Mouse (Mus musculus): ENCODE results near the gene Fam53a. TPM values are rescaled to one million over a fixed set of nuclear protein-coding genes. Genes with fewer than 3 reads are reported as not detected.

Gene Fam53a
- total and polyA plus RNA-seq, 3 experiments, result 43.6 to 62.8 TPM; not detected in 1

- DNase-seq (ENCODE audit: low read depth, low spot score), result peak; percentile 90
Observed at GRCm38 (mm10) chr5:33628820-33629300, 575 bp downstream of the Fam53a start.

GRCm38 (mm10) chr5:33627968-33628367, 1.5 kb downstream of the Fam53a start:
- H3K79me2 ChIP-seq (ENCODE audit: control insufficient read depth, insufficient read depth, low read length, poor library complexity), result peaks cover 30% of the 10 kb centered on the region
- peaks cover 10 to 17% of the 10 kb centered on the region in 2 experiments for H3K4me1 ChIP-seq (ENCODE audit: control insufficient read depth in 1 of 2, insufficient read depth in 2 of 2, low read length in 2 of 2)
- H3K9ac ChIP-seq (ENCODE audit: control insufficient read depth, low read depth, low read length, poor library complexity, severe bottlenecking), result peak overlapping the region; percentile 93
- H3K27me3 ChIP-seq (ENCODE audit: control insufficient read depth in 1 of 2, insufficient read depth in 2 of 2, low read length in 2 of 2), result no peaks in the 10 kb centered on the region
- peak; percentile 88 for DNase-seq (ENCODE audit: low read depth, low spot score)
- no peaks in the 10 kb centered on the region for H3K9me3 ChIP-seq (replicated peaks; ENCODE audit: insufficient read depth, low read length)
- peak overlapping the region; percentile 48 for H3K27ac ChIP-seq (ENCODE audit: control insufficient read depth, low read depth, low read length)
- peak overlapping the region; percentile 51 to 93 for H3K4me3 ChIP-seq (ENCODE audit: control insufficient read depth in 1 of 2, insufficient read depth in 1 of 2, low read depth in 2 of 2, low read length in 2 of 2)
- peaks cover 0 to 17% of the 10 kb centered on the region in 2 experiments; a peak in 2 of 4 replicates for H3K36me3 ChIP-seq (ENCODE audit: control insufficient read depth in 1 of 2, insufficient read depth in 2 of 2, low read length in 2 of 2)
- no peak for TF ChIP-seq ZMIZ1 (IDR thresholded peaks at IDR 0.05; ENCODE audit: low read depth, low read length)
- peak; percentile 4 to 5; a peak in 1 of 4 replicates for TF ChIP-seq EP300 (IDR thresholded peaks at IDR 0.05; ENCODE audit: low read depth in 1 of 2, low read length in 2 of 2)
- TF ChIP-seq NRF1 (IDR thresholded peaks at IDR 0.05; ENCODE audit: insufficient read depth, low read depth, low read length, poor library complexity, severe bottlenecking), result no peak
- TF ChIP-seq JUND (IDR thresholded peaks at IDR 0.05; ENCODE audit: low read depth, low read length), result no peak
- TF ChIP-seq NELFE (IDR thresholded peaks at IDR 0.05; ENCODE audit: low read depth, low read length), result no peak
- peak; percentile 95 for TF ChIP-seq USF1 (IDR thresholded peaks at IDR 0.05; ENCODE audit: low read depth, low read length)
- TF ChIP-seq MYB (IDR thresholded peaks at IDR 0.05; ENCODE audit: low read depth, low read length), result no peak
- no peak for TF ChIP-seq BHLHE40 (IDR thresholded peaks at IDR 0.05; ENCODE audit: borderline replicate concordance, low read depth, low read length)
- TF ChIP-seq RAD21 (IDR thresholded peaks at IDR 0.05; ENCODE audit: low read depth, low read length), result no peak
- TF ChIP-seq MXI1 (IDR thresholded peaks at IDR 0.05; ENCODE audit: low read depth, low read length), result peak; percentile 81
- peak; percentile 10; the same call in 1 of the 2 replicates for TF ChIP-seq SIN3A (IDR thresholded peaks at IDR 0.05; ENCODE audit: low read length)
- no peak for TF ChIP-seq ZNF384 (IDR thresholded peaks at IDR 0.05; ENCODE audit: low read depth, low read length)
- TF ChIP-seq ZKSCAN1 (IDR thresholded peaks at IDR 0.05; ENCODE audit: low read depth, low read length), result no peak
- 0 out of 2 replicates have a peak, but pooled peaks have one; percentile 51 for TF ChIP-seq TBP (IDR thresholded peaks at IDR 0.05; ENCODE audit: low read depth, low read length)
- no peak for TF ChIP-seq RCOR1 (IDR thresholded peaks at IDR 0.05; ENCODE audit: low read depth, low read length)
- no peak for TF ChIP-seq POLR2AphosphoS2 (IDR thresholded peaks at IDR 0.05; ENCODE audit: low read length)
- no peak for TF ChIP-seq SMC3 (IDR thresholded peaks at IDR 0.05; ENCODE audit: low read depth, low read length)
- no peak for TF ChIP-seq GATA1 (IDR thresholded peaks at IDR 0.05; ENCODE audit: low read depth, low read length)

More at GRCm38 (mm10) chr5:33628820-33629300, 575 bp downstream of the Fam53a start:
- H3K36me3 ChIP-seq (ENCODE audit: control insufficient read depth in 1 of 2, insufficient read depth in 2 of 2, low read length in 2 of 2), result peaks cover 0 to 17% of the 10 kb centered on the region in 2 experiments; a peak in 2 of 4 replicates
- peak overlapping the region; percentile 93 for H3K9ac ChIP-seq (ENCODE audit: control insufficient read depth, low read depth, low read length, poor library complexity, severe bottlenecking)
- H3K4me3 ChIP-seq (ENCODE audit: control insufficient read depth in 1 of 2, insufficient read depth in 1 of 2, low read depth in 2 of 2, low read length in 2 of 2), result peak overlapping the region; percentile 87 to 93
- peaks cover 25% of the 10 kb centered on the region for H3K79me2 ChIP-seq (ENCODE audit: control insufficient read depth, insufficient read depth, low read length, poor library complexity)
- no peaks in the 10 kb centered on the region for H3K27me3 ChIP-seq (ENCODE audit: control insufficient read depth in 1 of 2, insufficient read depth in 2 of 2, low read length in 2 of 2)
- peak overlapping the region; percentile 93 for H3K27ac ChIP-seq (ENCODE audit: control insufficient read depth, low read depth, low read length)
- no peaks in the 10 kb centered on the region for H3K9me3 ChIP-seq (replicated peaks; ENCODE audit: insufficient read depth, low read length)
- peaks cover 10 to 17% of the 10 kb centered on the region in 2 experiments for H3K4me1 ChIP-seq (ENCODE audit: control insufficient read depth in 1 of 2, insufficient read depth in 2 of 2, low read length in 2 of 2)
- TF ChIP-seq RCOR1 (IDR thresholded peaks at IDR 0.05; ENCODE audit: low read depth, low read length) (peak; percentile 29; the same call in 1 of the 2 replicates), SIN3A (IDR thresholded peaks at IDR 0.05; ENCODE audit: low read length) (peak; percentile 75), KAT2A (conservative IDR thresholded peaks at IDR 0.05; ENCODE audit: low read depth, low read length) (peak; percentile 29; the same call in 1 of the 2 replicates), GABPA (IDR thresholded peaks at IDR 0.05; ENCODE audit: low read depth, low read length) (no peak), EP300 (IDR thresholded peaks at IDR 0.05; ENCODE audit: low read depth in 1 of 2, low read length in 2 of 2) (peak in 1 of 2 experiments; percentile 44; a peak in 1 of 4 replicates), BHLHE40 (IDR thresholded peaks at IDR 0.05; ENCODE audit: borderline replicate concordance, low read depth, low read length) (peak; percentile 26; the same call in 1 of the 2 replicates), MAZ (IDR thresholded peaks at IDR 0.05; ENCODE audit: low read depth, low read length) (peak; percentile 51; the same call in 1 of the 2 replicates), POLR2AphosphoS5 (IDR thresholded peaks at IDR 0.05; ENCODE audit: borderline replicate concordance, low read depth, low read length) (no peak), ZNF384 (IDR thresholded peaks at IDR 0.05; ENCODE audit: low read depth, low read length) (no peak), POLR2AphosphoS2 (IDR thresholded peaks at IDR 0.05; ENCODE audit: low read length) (no peak), MXI1 (IDR thresholded peaks at IDR 0.05; ENCODE audit: low read depth, low read length) (peak; percentile 90; the same call in 1 of the 2 replicates), ZKSCAN1 (IDR thresholded peaks at IDR 0.05; ENCODE audit: low read depth, low read length) (no peak), TAL1 (IDR thresholded peaks at IDR 0.05; ENCODE audit: low read length) (no peak), ELF1 (IDR thresholded peaks at IDR 0.05; ENCODE audit: low read depth, low read length) (peak; percentile 45), ETS1 (IDR thresholded peaks at IDR 0.05; ENCODE audit: low read depth, low read length) (peak; percentile 11; the same call in 1 of the 2 replicates), NELFE (IDR thresholded peaks at IDR 0.05; ENCODE audit: low read depth, low read length) (no peak), CTCF (IDR thresholded peaks at IDR 0.05 in 2 of 3, conservative IDR thresholded peaks at IDR 0.05 in 1 of 3; ENCODE audit: control insufficient read depth in 1 of 3, insufficient read depth in 1 of 3, low read depth in 2 of 3, low read length in 3 of 3, poor library complexity in 1 of 3, severe bottlenecking in 1 of 3) (no peak), MEF2A (IDR thresholded peaks at IDR 0.05; ENCODE audit: extremely low read depth, insufficient replicate concordance, low read depth, low read length, poor library complexity, severe bottlenecking) (no peak), MAX (IDR thresholded peaks at IDR 0.05; ENCODE audit: low read length) (peak; percentile 62; the same call in 1 of the 2 replicates), E2F4 (IDR thresholded peaks at IDR 0.05; ENCODE audit: borderline replicate concordance, low read depth, low read length) (peak; percentile 25; the same call in 1 of the 2 replicates), TBP (IDR thresholded peaks at IDR 0.05; ENCODE audit: low read depth, low read length) (peak; percentile 65), RAD21 (IDR thresholded peaks at IDR 0.05; ENCODE audit: low read depth, low read length) (no peak), POLR2A (IDR thresholded peaks at IDR 0.05; ENCODE audit: control insufficient read depth in 1 of 2, insufficient read depth in 1 of 2, low read depth in 1 of 2, low read length in 2 of 2, poor library complexity in 1 of 2) (no peak), CHD1 (IDR thresholded peaks at IDR 0.05; ENCODE audit: low read depth, low read length) (0 out of 2 replicates have a peak, but pooled peaks have one; percentile 87), ZC3H11A (IDR thresholded peaks at IDR 0.05; ENCODE audit: low read depth, low read length) (no peak), JUND (IDR thresholded peaks at IDR 0.05; ENCODE audit: low read depth, low read length) (no peak), USF1 (IDR thresholded peaks at IDR 0.05; ENCODE audit: low read depth, low read length) (no peak), ZMIZ1 (IDR thresholded peaks at IDR 0.05; ENCODE audit: low read depth, low read length) (no peak), CHD2 (IDR thresholded peaks at IDR 0.05; ENCODE audit: low read length) (no peak), USF2 (IDR thresholded peaks at IDR 0.05; ENCODE audit: borderline replicate concordance in 1 of 2, insufficient read depth in 1 of 2, low read depth in 1 of 2, low read length in 2 of 2) (no peak), MYC (IDR thresholded peaks at IDR 0.05; ENCODE audit: low read depth, low read length) (peak; percentile 72), HCFC1 (IDR thresholded peaks at IDR 0.05; ENCODE audit: low read depth, low read length) (peak; percentile 68; the same call in 1 of the 2 replicates), GATA1 (IDR thresholded peaks at IDR 0.05; ENCODE audit: low read depth, low read length) (no peak), SMC3 (IDR thresholded peaks at IDR 0.05; ENCODE audit: low read depth, low read length) (no peak)

All from MEL (cell line).